Mouse (Mus musculus): ENCODE measurements around the gene Olfr1359. TPM values are rescaled to one million over a fixed set of nuclear protein-coding genes. Genes with fewer than 3 reads are reported as not detected.
A peak's percentile ranks its signal among the peaks of the same experiment; 100 is the strongest.
"Not testable (repeated sequence)": the region's sequence is repeated elsewhere in the genome, so short reads cannot be mapped to it uniquely, and the experiment has no call there.

The Olfr1359 gene
- polyA plus RNA-seq, 1 experiment from 2014 or later: not detected

GRCm38 (mm10) chr13:21722373-21722925 lies 24.5 kb downstream of the Olfr1359 start:
- Histone ChIP-seq H3K4me2 (ENCODE audit: low read depth, low read length) (peak overlapping the region; percentile 86), H3K36me3 (ENCODE audit: control insufficient read depth, insufficient read depth) (no peaks in the 10 kb centered on the region), H3K9me3 (replicated peaks; ENCODE audit: control insufficient read depth, low read length) (no peaks in the 10 kb centered on the region), H3K4me3 (ENCODE audit: low read depth, low read length) (peak overlapping the region; percentile 62), H3K9ac (ENCODE audit: low read depth, low read length) (peak overlapping the region; percentile 73), H3K4me1 (ENCODE audit: control insufficient read depth, low read depth, low read length) (peaks cover 22% of the 10 kb centered on the region), H3K27ac (ENCODE audit: low read length) (peak overlapping the region; percentile 96), H3K27me3 (ENCODE audit: control insufficient read depth, insufficient read depth, low read depth, low read length) (no peaks in the 10 kb centered on the region)
- 2% methylated on average over 11 of the region's 11 CpGs for WGBS (ENCODE audit: insufficient replicate concordance)
- peak; percentile 14 for ATAC-seq (ENCODE audit: low read depth)

DNA sequence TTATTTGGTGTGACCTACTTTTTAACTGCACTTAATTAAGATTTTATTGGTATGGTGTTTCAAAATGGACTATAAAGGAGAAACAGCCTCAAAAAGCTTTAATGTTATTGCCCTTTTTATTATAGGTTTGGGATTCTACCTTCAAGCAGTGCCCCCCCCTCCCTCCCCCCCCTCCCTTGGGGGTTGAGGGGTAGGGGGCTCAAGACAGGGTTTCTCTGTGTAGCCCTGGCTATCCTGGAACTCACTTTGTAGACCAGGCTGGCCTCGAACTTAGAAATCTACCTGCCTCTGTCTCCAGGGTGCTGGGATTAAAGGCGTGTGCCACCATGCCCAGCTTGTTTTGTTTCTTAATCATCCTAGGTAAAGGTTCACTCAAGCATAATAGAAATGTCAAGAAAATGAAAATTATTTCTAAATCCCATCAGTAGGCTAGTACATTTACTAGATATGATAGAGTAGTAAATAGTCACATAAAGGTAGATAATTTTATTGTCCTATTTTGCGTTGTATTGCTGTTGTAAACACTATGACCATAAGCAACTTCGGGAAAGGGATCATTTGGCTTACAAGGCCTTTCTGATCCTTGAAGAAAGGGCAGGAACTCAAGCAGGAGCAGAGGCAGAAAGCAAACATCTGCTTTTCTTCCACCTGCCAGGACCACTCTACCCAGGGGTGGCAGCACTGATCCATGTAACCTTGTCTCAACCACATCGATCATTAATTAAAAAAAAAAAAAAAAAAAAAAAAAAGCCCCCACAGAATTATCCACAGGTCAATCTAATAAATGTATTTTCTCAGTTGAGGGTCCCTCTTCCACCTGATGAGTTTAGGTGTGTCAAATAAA lies 25.3 kb downstream of the Olfr1359 start:
- Histone ChIP-seq H3K27me3 (ENCODE audit: control insufficient read depth, insufficient read depth, low read depth, low read length) (no peaks in the 10 kb centered on the region), H3K4me2 (ENCODE audit: low read depth, low read length) (peak overlapping the region; percentile 86), H3K9ac (ENCODE audit: low read depth, low read length) (peak overlapping the region; percentile 73), H3K4me3 (ENCODE audit: low read depth, low read length) (peak overlapping the region; percentile 62), H3K4me1 (ENCODE audit: control insufficient read depth, low read depth, low read length) (peaks cover 22% of the 10 kb centered on the region), H3K36me3 (ENCODE audit: control insufficient read depth, insufficient read depth) (no peaks in the 10 kb centered on the region), H3K27ac (ENCODE audit: low read length) (peak overlapping the region; percentile 96), H3K9me3 (replicated peaks; ENCODE audit: control insufficient read depth, low read length) (no peaks in the 10 kb centered on the region)
- WGBS (ENCODE audit: insufficient replicate concordance): 38% methylated on average over 5 of the region's 5 CpGs
- no peak for ATAC-seq (ENCODE audit: low read depth)

DNA sequence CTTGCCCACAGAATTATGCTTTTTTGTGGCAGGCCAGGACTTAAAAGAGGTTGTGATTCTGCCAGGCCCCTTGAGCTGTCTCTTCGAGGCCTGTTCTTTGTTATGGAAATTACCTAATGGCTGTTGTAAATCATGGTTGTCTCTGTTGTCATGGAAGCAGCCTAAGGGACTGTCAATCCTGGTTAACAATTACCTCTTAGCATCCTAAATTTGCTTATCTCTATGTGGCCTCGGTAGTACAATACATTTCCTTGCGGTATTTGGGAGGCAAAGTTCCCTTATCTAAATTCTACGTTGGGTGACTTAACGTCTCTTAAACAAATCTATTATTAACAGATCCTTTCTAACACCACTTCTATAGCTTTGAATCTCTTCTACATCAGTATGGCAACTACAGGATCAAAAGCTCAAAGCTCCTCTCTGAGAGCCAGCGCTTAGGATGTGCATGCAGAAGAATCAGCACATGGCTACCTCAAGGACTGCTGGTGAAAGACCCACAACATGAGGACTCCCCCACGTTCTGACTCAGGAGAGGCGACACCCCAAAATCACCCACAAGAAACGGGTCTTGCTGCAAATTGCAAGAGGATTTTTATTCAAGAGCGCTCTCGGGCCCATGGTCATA lies 30.1 kb downstream of the Olfr1359 start:
- 38% methylated on average over 11 of the region's 11 CpGs for WGBS (ENCODE audit: insufficient replicate concordance)
- Histone ChIP-seq H3K4me2 (ENCODE audit: low read depth, low read length) (no peak overlapping the region), H3K9ac (ENCODE audit: low read depth, low read length) (no peak overlapping the region), H3K27me3 (ENCODE audit: control insufficient read depth, insufficient read depth, low read depth, low read length) (no peaks in the 10 kb centered on the region), H3K4me3 (ENCODE audit: low read depth, low read length) (no peak overlapping the region), H3K36me3 (ENCODE audit: control insufficient read depth, insufficient read depth) (no peaks in the 10 kb centered on the region), H3K9me3 (replicated peaks; ENCODE audit: control insufficient read depth, low read length) (no peaks in the 10 kb centered on the region), H3K27ac (ENCODE audit: low read length) (no peak overlapping the region), H3K4me1 (ENCODE audit: control insufficient read depth, low read depth, low read length) (peaks cover under 1% of the 10 kb centered on the region)
- no peak for ATAC-seq (ENCODE audit: low read depth)

GRCm38 (mm10) chr13:21729544-21729943 lies 31.6 kb downstream of the Olfr1359 start:
- H3K4me1 ChIP-seq (ENCODE audit: control insufficient read depth, low read depth, low read length): peaks cover 12% of the 10 kb centered on the region
- WGBS (ENCODE audit: insufficient replicate concordance): 69% methylated on average over 1 of the region's 1 CpGs
- no peaks in the 10 kb centered on the region for H3K27me3 ChIP-seq (ENCODE audit: control insufficient read depth, insufficient read depth, low read depth, low read length)
- H3K36me3 ChIP-seq (ENCODE audit: control insufficient read depth, insufficient read depth): no peaks in the 10 kb centered on the region
- ATAC-seq (ENCODE audit: low read depth): no peak
- no peak overlapping the region for H3K4me2 ChIP-seq (ENCODE audit: low read depth, low read length)
- no peak overlapping the region for H3K27ac ChIP-seq (ENCODE audit: low read length)
- no peak overlapping the region for H3K9ac ChIP-seq (ENCODE audit: low read depth, low read length)
- no peak overlapping the region for H3K4me3 ChIP-seq (ENCODE audit: low read depth, low read length)
- H3K9me3 ChIP-seq (replicated peaks; ENCODE audit: control insufficient read depth, low read length): no peaks in the 10 kb centered on the region

DNA sequence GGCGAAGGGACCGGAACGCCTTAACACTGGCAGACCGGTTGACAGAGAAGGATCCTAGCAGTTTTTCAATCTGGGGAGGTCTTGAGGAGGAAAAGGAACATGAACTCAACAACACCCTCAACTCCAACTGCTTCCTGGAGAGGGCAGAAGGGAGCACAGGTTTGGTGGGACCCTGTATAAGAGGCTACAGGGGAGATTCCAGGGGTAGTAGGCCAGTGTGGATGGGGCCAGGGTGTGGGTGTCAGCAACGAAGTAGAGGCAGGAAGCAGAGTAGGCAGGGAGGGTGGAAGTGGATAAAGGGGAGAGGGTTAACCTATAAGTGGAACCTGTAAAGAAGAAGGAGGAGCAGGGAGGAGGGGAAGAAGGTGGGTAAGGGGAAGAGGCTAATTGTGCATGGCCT lies 35.6 kb downstream of the Olfr1359 start:
- Histone ChIP-seq H3K27me3 (ENCODE audit: control insufficient read depth, insufficient read depth, low read depth, low read length) (no peaks in the 10 kb centered on the region), H3K4me2 (ENCODE audit: low read depth, low read length) (no peak overlapping the region; the same call in 1 of the 2 replicates), H3K36me3 (ENCODE audit: control insufficient read depth, insufficient read depth) (no peaks in the 10 kb centered on the region), H3K4me1 (ENCODE audit: control insufficient read depth, low read depth, low read length) (peaks cover 18% of the 10 kb centered on the region), H3K27ac (ENCODE audit: low read length) (no peak overlapping the region), H3K9me3 (replicated peaks; ENCODE audit: control insufficient read depth, low read length) (no peaks in the 10 kb centered on the region), H3K9ac (ENCODE audit: low read depth, low read length) (no peak overlapping the region), H3K4me3 (ENCODE audit: low read depth, low read length) (no peak overlapping the region)
- WGBS (ENCODE audit: insufficient replicate concordance): 76% methylated on average over 5 of the region's 5 CpGs
- ATAC-seq (ENCODE audit: low read depth): no peak

DNA sequence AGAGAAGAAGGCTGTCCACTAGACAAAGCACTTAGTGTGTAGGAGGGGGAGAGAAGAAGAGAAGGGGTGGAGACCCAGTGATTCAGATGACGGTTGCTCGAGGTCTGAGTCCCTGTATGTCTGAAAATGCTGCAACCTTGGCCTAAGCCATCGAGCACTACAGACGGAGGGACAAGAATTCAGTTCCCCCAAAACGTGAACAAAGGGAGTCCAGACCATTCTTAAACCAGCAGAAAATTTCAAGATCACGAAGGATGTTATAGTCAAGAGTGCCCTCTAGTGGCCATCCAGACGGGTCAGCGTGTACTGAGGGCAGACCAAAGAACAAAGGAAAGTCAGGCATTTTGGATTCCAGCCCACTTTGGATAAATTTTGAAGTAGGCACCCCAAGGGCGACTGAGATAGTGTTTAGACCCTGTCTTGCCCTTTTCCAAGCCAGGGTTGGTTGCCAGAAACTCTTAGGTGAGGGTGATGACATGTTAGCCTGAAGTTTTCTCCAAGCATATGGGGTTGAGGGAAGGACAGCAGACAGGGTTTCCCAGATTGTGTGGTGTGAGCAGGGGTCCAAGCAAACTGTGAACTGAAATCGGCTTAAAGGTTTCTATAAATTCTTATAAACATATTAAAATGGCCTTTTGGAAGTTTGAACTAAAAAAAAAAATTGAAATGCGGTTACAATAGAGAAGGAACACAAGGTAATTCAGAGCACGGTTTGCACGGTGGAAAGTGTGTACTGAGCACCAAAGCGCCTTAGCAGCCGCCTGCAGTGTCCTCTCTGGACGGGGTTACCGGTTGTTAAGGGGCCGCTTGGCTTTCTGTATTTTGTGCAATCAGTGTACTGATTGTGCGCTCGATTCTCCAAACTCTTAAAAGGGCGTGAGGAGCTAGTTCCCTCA lies 36.3 kb downstream of the Olfr1359 start:
- peaks cover 18% of the 10 kb centered on the region for H3K4me1 ChIP-seq (ENCODE audit: control insufficient read depth, low read depth, low read length)
- H3K4me3 ChIP-seq (ENCODE audit: low read depth, low read length): peak overlapping the region; percentile 66
- under 1% methylated on average over 21 of the region's 21 CpGs for WGBS (ENCODE audit: insufficient replicate concordance)
- H3K4me2 ChIP-seq (ENCODE audit: low read depth, low read length): peak overlapping the region; percentile 89
- H3K27me3 ChIP-seq (ENCODE audit: control insufficient read depth, insufficient read depth, low read depth, low read length): no peaks in the 10 kb centered on the region
- no peaks in the 10 kb centered on the region for H3K36me3 ChIP-seq (ENCODE audit: control insufficient read depth, insufficient read depth)
- peak overlapping the region; percentile 96 for H3K27ac ChIP-seq (ENCODE audit: low read length)
- H3K9me3 ChIP-seq (replicated peaks; ENCODE audit: control insufficient read depth, low read length): no peaks in the 10 kb centered on the region
- H3K9ac ChIP-seq (ENCODE audit: low read depth, low read length): peak overlapping the region; percentile 82
- peak; percentile 50 for ATAC-seq (ENCODE audit: low read depth)

DNA sequence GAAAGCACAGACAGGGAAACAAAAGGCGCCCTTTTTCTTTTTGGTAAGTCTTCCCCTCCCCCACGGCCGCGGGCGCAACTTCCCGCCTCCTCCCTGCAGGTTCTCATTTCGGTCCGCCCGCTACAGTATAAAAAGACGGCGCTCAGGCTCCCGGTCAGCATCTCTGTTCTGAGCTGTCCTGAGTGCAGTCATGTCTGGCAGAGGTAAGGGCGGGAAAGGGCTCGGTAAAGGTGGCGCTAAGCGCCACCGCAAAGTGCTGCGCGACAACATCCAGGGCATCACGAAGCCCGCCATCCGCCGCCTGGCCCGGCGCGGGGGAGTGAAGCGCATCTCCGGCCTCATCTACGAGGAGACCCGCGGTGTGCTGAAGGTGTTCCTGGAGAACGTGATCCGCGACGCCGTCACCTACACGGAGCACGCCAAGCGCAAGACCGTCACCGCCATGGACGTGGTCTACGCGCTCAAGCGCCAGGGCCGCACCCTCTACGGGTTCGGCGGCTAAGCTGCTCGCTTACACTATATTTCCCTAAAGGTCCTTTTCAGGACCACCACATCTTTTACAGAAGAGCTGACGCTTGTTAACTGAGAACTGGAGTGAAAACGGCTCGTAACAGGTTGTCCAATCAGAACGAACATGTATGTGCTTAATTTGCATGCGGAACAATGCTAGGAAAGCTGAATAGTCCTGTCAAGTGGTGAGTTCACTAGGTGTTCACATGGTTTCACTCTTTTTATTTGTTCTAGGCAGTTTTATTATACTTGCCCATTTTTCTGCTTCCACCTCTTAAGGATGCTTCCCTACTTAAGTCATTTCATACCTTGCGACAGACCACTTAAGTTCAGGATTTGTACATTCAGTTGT lies 37.2 kb downstream of the Olfr1359 start, which contains the start of gene Hist1h4j:
Hist1h4j (plus strand) TSS at position 159 of the 862 bp plus-strand sequence.
- Histone ChIP-seq H3K4me1 (ENCODE audit: control insufficient read depth, low read depth, low read length) (peaks cover 18% of the 10 kb centered on the region), H3K27ac (ENCODE audit: low read length) (peak within 1 kb of the TSS; percentile 96), H3K4me2 (ENCODE audit: low read depth, low read length) (peak within 1 kb of the TSS; percentile 89), H3K4me3 (ENCODE audit: low read depth, low read length) (peak within 1 kb of the TSS; percentile 66), H3K9ac (ENCODE audit: low read depth, low read length) (peak within 1 kb of the TSS; percentile 82)
- H3K36me3 ChIP-seq (ENCODE audit: control insufficient read depth, insufficient read depth); H3K27me3 ChIP-seq (ENCODE audit: control insufficient read depth, insufficient read depth, low read depth, low read length); H3K9me3 ChIP-seq (replicated peaks; ENCODE audit: control insufficient read depth, low read length): not testable (repeated sequence)
- peak; percentile 90 for ATAC-seq (ENCODE audit: low read depth)
- under 1% methylated on average over 41 of the region's 56 CpGs for WGBS (ENCODE audit: insufficient replicate concordance)

DNA sequence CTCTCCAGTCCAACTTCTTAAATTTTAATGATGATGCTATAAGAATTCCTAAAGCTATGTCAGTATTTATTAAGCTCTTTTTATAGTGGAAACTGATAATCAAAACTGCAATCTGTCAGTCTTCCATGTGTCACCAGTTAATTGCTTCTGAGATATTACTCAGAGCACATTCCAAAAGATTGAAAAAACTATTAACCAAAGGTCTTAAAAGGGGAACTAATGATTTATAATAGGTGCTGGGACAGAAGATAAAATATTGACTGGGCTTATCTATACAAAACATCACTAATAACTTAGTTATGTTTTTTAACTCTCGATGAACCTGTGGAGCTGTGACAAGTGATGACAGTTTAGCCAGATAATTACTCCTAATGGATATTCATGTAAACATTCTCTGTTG lies 47.1 kb downstream of the Olfr1359 start:
- H3K4me1 ChIP-seq (ENCODE audit: control insufficient read depth, low read depth, low read length): peaks cover 12% of the 10 kb centered on the region
- 22% methylated on average over 1 of the region's 1 CpGs for WGBS (ENCODE audit: insufficient replicate concordance)
- no peak overlapping the region for H3K4me3 ChIP-seq (ENCODE audit: low read depth, low read length)
- no peak overlapping the region for H3K27ac ChIP-seq (ENCODE audit: low read length)
- no peaks in the 10 kb centered on the region for H3K27me3 ChIP-seq (ENCODE audit: control insufficient read depth, insufficient read depth, low read depth, low read length)
- H3K36me3 ChIP-seq (ENCODE audit: control insufficient read depth, insufficient read depth): peaks cover 4% of the 10 kb centered on the region; the same call in 1 of the 2 replicates
- ATAC-seq (ENCODE audit: low read depth): no peak
- no peaks in the 10 kb centered on the region for H3K9me3 ChIP-seq (replicated peaks; ENCODE audit: control insufficient read depth, low read length)
- no peak overlapping the region for H3K9ac ChIP-seq (ENCODE audit: low read depth, low read length)
- H3K4me2 ChIP-seq (ENCODE audit: low read depth, low read length): no peak overlapping the region

Measured in liver, embryonic 16.5 days (tissue).